Mouse (Mus musculus) C2C12 (cell line): Measurements from ENCODE around the gene Zfp217. TPM values are rescaled to one million over a fixed set of nuclear protein-coding genes. Genes with fewer than 3 reads are reported as not detected.

Source experiments
- H3K27me3 ChIP-seq: one replicate; pipeline ENCODE4 v1.6.1; 2011; ENCODE audit not compliant: control insufficient read depth, insufficient read depth, insufficient read length
- H3K36me3 ChIP-seq: one replicate; pipeline ENCODE4 v1.6.1; 2011; ENCODE audit not compliant: control insufficient read depth, insufficient read depth
- H3K4me3 ChIP-seq: one replicate; pipeline ENCODE4 v1.5.1; 2011; ENCODE audit warnings: mild to moderate bottlenecking, control low read depth; ENCODE audit not compliant: poor library complexity, insufficient read depth, severe bottlenecking
- H3K79me2 ChIP-seq: one replicate; pipeline ENCODE4 v1.6.1; 2011; ENCODE audit not compliant: control insufficient read depth, insufficient read depth
- H3K79me3 ChIP-seq: one replicate; pipeline ENCODE4 v1.6.1; 2011; ENCODE audit warnings: low read depth, control low read depth
- H3ac ChIP-seq: one replicate; pipeline ENCODE3; 2011; ENCODE audit warnings: low read depth; ENCODE audit not compliant: control insufficient read depth, insufficient read length
- CEBPB ChIP-seq: IDR thresholded peaks from one replicate; pipeline ENCODE4 v1.6.1; 2011; ENCODE audit warnings: low read depth, mild to moderate bottlenecking, control low read depth, moderate library complexity
- CTCF ChIP-seq: IDR thresholded peaks from one replicate; pipeline ENCODE4 v1.5.1; 2011; ENCODE audit not compliant: control insufficient read depth, insufficient read depth, insufficient read length
- FOSL1 ChIP-seq: IDR thresholded peaks from one replicate; pipeline ENCODE4 v1.8.0; 2011; ENCODE audit warnings: mild to moderate bottlenecking, low read length; ENCODE audit not compliant: poor library complexity, insufficient read depth, severe bottlenecking
- MAX ChIP-seq: IDR thresholded peaks from one replicate; pipeline ENCODE4 v1.6.1; 2011; ENCODE audit warnings: mild to moderate bottlenecking, control low read depth
- MYOD1 ChIP-seq: IDR thresholded peaks from one replicate; pipeline ENCODE4 v1.6.1; 2011; ENCODE audit warnings: low read depth; ENCODE audit not compliant: control insufficient read depth, insufficient read length
- MYOG ChIP-seq: IDR thresholded peaks from one replicate; pipeline ENCODE4 v1.6.1; 2011; ENCODE audit not compliant: control insufficient read depth, insufficient read length; ENCODE audit errors: extremely low read depth
- USF1 ChIP-seq: IDR thresholded peaks from one replicate; pipeline ENCODE4 v1.6.1; 2011; ENCODE audit warnings: low read depth, mild to moderate bottlenecking, control low read depth, moderate library complexity
- polyA plus RNA-seq: library from polyadenylated mRNA; unstranded; fragments of >200 nt; fragmentation: generic; extraction: Trizol; gene quantifications from one replicate; pipeline ENCODE4 v1.2.1, GENCODE M21; 2012; ENCODE audit warnings: missing spikeins

The Zfp217 gene
- polyA plus RNA-seq, 1 experiment: 4.2 TPM

DNA sequence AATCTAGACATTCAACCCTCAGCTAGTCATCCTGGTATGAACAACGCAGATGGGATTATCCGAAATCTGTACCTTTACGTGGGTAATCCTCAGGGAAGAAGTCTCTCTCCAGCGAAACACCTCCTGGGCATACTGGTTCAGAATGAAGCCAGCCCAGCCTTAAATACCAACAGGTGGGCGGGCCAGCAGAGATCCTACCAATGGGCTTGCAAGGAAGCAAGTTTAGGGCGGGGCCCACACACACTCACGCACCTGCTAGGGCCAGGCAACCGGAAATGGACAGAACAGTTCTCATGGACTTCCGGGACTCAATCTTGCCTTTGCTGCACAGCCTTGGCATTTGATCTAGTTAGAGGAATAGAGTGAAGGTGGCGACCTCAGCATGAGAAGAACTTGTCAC is 5.4 kb downstream of the Zfp217 start:
- H3K4me3 ChIP-seq: no peak overlapping the region
- H3K79me3 ChIP-seq: no peaks in the 10 kb centered on the region
- no peaks in the 10 kb centered on the region for H3K27me3 ChIP-seq
- no peaks in the 10 kb centered on the region for H3K79me2 ChIP-seq
- TF ChIP-seq MAX: no peak
- TF ChIP-seq CEBPB: no peak
- TF ChIP-seq CTCF: no peak
- TF ChIP-seq FOSL1: no peak
- no peak for TF ChIP-seq MYOD1
- no peak for TF ChIP-seq MYOG
- TF ChIP-seq USF1: no peak
- no peaks in the 10 kb centered on the region for H3K36me3 ChIP-seq
- no peak overlapping the region for H3ac ChIP-seq

DNA sequence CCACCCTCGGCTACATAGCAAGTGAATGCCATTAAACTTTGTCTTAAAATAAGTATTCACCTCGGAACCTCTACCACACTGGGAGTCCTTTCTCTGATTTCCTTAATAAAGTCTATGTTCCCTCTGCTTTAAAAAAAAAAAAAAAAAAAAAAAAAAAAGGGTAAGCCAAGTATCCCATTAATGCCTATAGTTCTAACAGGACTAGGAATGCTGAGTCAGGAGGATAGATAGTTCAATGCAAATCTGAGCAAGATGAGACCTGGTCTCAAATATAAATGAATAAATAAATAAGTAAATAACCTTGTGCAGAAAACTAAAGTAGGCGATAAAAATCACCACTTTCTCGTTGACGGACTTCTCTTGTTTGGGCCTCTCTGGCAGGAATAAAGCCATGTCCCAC is 6.4 kb downstream of the Zfp217 start:
- H3K79me3 ChIP-seq: no peaks in the 10 kb centered on the region
- H3K27me3 ChIP-seq: no peaks in the 10 kb centered on the region
- no peaks in the 10 kb centered on the region for H3K36me3 ChIP-seq
- TF ChIP-seq CTCF: no peak
- no peak for TF ChIP-seq MYOD1
- TF ChIP-seq MYOG: no peak
- no peak for TF ChIP-seq USF1
- TF ChIP-seq CEBPB: no peak
- no peak for TF ChIP-seq MAX
- TF ChIP-seq FOSL1: no peak
- no peaks in the 10 kb centered on the region for H3K79me2 ChIP-seq
- no peak overlapping the region for H3ac ChIP-seq
- H3K4me3 ChIP-seq: no peak overlapping the region

DNA sequence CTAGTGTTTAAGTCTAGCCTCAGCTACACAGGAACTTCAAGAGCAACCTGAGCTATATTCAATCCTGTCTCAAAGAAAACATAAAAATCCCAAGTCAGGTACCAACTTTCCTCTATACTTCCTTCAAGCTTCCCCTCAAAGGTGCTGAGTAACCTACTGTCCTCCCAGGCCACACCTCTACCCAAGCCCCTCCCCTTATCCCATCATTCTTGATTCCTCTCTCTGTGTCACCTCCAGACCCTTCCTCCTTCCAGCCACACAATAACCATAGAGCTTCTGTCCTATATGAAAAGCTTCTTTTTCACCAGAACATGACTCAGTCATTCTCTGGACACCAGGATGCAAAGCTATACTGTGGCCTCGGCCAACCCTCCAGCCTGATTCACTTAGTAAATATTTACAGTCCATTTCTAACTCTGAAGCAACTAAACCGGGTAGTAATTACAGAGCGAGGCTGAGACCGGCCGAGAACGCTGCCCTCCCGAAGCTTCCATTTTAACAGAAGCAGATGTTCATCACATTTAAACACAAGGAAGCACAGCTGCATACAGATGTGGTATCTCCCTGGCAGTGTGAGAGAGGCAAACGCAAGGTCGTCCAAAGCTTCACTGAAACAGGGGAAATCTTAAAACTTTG is 8.4 kb downstream of the Zfp217 start:
- Histone ChIP-seq H3K79me3 (no peaks in the 10 kb centered on the region), H3K4me3 (no peak overlapping the region), H3ac (no peak overlapping the region), H3K79me2 (no peaks in the 10 kb centered on the region), H3K27me3 (no peaks in the 10 kb centered on the region), H3K36me3 (no peaks in the 10 kb centered on the region)
- no peak for TF ChIP-seq CTCF
- no peak for TF ChIP-seq CEBPB
- TF ChIP-seq USF1: no peak
- no peak for TF ChIP-seq FOSL1
- TF ChIP-seq MYOG: no peak
- TF ChIP-seq MAX: no peak
- no peak for TF ChIP-seq MYOD1

DNA sequence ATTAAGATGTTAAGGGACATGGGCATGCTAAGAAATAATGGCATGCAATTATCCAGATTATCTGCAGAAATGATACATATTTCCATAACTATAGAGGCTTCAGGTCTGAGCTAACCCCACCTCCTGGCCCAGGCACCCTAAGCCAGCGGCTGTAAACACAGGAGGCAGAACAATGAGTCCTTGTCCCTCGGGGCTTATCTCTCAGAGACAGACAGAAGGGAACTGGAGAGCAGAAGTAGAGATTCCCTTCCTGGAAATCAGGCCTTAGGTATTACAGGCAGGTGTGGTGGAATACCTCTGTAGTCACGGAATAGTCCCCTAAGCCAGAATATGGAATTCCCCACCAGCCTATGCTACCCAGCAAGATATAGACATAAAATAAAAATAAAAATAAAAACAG is 11.0 kb downstream of the Zfp217 start:
- H3K27me3 ChIP-seq: no peaks in the 10 kb centered on the region
- TF ChIP-seq MYOG: no peak
- no peak for TF ChIP-seq MYOD1
- TF ChIP-seq CTCF: no peak
- no peak for TF ChIP-seq MAX
- no peak for TF ChIP-seq FOSL1
- no peak for TF ChIP-seq USF1
- TF ChIP-seq CEBPB: no peak
- H3K36me3 ChIP-seq: no peaks in the 10 kb centered on the region
- no peaks in the 10 kb centered on the region for H3K79me2 ChIP-seq
- H3ac ChIP-seq: no peak overlapping the region
- no peaks in the 10 kb centered on the region for H3K79me3 ChIP-seq
- no peak overlapping the region for H3K4me3 ChIP-seq

DNA sequence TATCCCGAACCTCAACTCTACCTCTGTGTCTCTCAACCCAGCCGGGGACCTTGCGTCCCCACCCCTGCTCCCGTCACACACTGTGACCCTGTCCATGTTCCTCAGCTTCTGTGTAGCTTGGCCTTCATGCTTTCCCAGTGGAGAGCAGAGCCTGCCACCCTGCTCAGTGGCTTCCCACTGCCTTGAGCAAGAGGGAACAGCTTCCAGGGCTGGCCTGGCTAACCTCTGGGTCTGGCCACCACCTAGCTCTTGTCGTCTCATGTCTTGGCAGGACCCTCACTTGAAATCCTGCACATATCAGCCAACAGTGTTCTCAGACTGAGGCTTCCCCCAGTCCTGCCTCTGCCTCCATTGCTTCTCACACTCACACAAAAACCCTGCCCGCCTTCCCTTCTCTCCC is 12.1 kb downstream of the Zfp217 start:
- Histone ChIP-seq H3ac (no peak overlapping the region), H3K36me3 (no peaks in the 10 kb centered on the region), H3K4me3 (no peak overlapping the region), H3K79me3 (no peaks in the 10 kb centered on the region), H3K79me2 (no peaks in the 10 kb centered on the region), H3K27me3 (no peaks in the 10 kb centered on the region)
- TF ChIP-seq MAX: no peak
- TF ChIP-seq FOSL1: no peak
- no peak for TF ChIP-seq MYOD1
- no peak for TF ChIP-seq MYOG
- no peak for TF ChIP-seq USF1
- TF ChIP-seq CEBPB: no peak
- TF ChIP-seq CTCF: no peak
